27 mouse cellular contexts compared by ENCODE assay signal in the genomic region with DNA sequence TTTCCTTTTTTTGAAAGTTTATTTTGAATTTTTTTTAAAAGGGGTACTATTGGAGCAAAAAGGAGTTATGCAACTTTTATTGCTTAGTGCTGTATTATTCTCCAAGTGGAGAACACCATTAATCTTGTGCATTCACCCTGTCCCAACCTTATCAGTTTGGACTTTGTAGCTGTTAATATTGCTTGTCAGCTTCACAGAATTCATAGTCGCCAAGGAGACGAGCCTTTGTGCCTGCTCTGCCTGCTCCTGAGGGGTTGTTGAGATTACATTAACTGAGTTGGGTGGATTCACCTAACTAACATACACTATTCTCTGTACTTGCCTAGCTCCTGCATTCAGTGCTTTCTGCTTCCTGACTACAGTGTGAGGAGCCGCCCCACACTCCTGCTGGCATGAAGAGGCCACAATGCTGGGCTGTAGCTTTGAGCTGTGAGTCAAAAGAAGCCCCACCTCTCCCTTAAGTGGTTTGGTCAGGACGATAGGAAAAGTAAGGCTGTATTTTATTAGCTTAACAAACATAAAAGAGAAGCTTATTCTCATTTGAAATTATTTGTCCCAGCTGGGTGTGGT. TPM values are rescaled to one million over a fixed set of nuclear protein-coding genes. Genes with fewer than 3 reads are reported as not detected.
A peak's percentile ranks its signal among the peaks of the same experiment; 100 is the strongest.
DNase-seq lines count a peak whose midpoint lies in the region; ATAC-seq and TF ChIP-seq lines count a peak whose summit lies in the region.
"Had no signal": no experiment of that assay in that cellular context is flagged by ENCODE, and none has a peak within 500 bp of the region (broad histone marks: within the 10 kb centered on the region; RNA-seq: fewer than 3 reads in every experiment).

No protein-coding gene starts in this region.

- TF ChIP-seq EP300 in MEL (IDR thresholded peaks at IDR 0.05; ENCODE audit: low read depth in 1 of 2, low read length in 2 of 2), result no peak
- no peak for TF ChIP-seq EP300 in stomach, postnatal 0 days (optimal IDR thresholded peaks at IDR 0.05)

- no peak for TF ChIP-seq POLR2A in MEL (IDR thresholded peaks at IDR 0.05; ENCODE audit: control insufficient read depth in 1 of 2, insufficient read depth in 1 of 2, low read depth in 1 of 2, low read length in 2 of 2, poor library complexity in 1 of 2)
- TF ChIP-seq POLR2A in small intestine, adult 2 months (IDR thresholded peaks at IDR 0.05; ENCODE audit: low read depth, low read length), result no peak

- no peaks in the 10 kb centered on the region for H3K27me3 ChIP-seq in MEL (ENCODE audit: control insufficient read depth in 1 of 2, insufficient read depth in 2 of 2, low read length in 2 of 2)
- H3K27me3 ChIP-seq in intestine, embryonic 14.5 days (replicated peaks; ENCODE audit: control insufficient read depth, insufficient read depth, low read length), result no peaks in the 10 kb centered on the region
- no peaks in the 10 kb centered on the region for H3K27me3 ChIP-seq in small intestine, adult 2 months (ENCODE audit: control insufficient read depth, insufficient read depth, low read length)
- H3K27me3 ChIP-seq in stomach, postnatal 0 days (ENCODE audit: control insufficient read depth, insufficient read depth, low read length), result no peaks in the 10 kb centered on the region
- no peaks in the 10 kb centered on the region for H3K27me3 ChIP-seq in hindbrain, embryonic 11.5 days (ENCODE audit: control insufficient read depth, insufficient read depth, low read length)
- H3K27me3 ChIP-seq: embryonic facial prominence, embryonic 13.5 days; forebrain, embryonic 12.5 days; heart, embryonic 15.5 days; hindbrain, embryonic 15.5 days had no signal

- WGBS in intestine, embryonic 14.5 days, result 34% methylated on average over 4 of the region's 4 CpGs
- 18% methylated on average over 4 of the region's 4 CpGs for WGBS in small intestine, adult 2 months
- 43% methylated on average over 4 of the region's 4 CpGs for WGBS in stomach, postnatal 0 days
- 69% methylated on average over 4 of the region's 4 CpGs for WGBS in hindbrain, embryonic 11.5 days

- no peak for TF ChIP-seq CTCF in MEL (IDR thresholded peaks at IDR 0.05 in 2 of 3, conservative IDR thresholded peaks at IDR 0.05 in 1 of 3; ENCODE audit: control insufficient read depth in 1 of 3, insufficient read depth in 1 of 3, low read depth in 2 of 3, low read length in 3 of 3, poor library complexity in 1 of 3, severe bottlenecking in 1 of 3)
- TF ChIP-seq CTCF in small intestine, adult 2 months (IDR thresholded peaks at IDR 0.05; ENCODE audit: extremely low read depth, insufficient read length, insufficient replicate concordance, low read depth, low read length), result no peak
- TF ChIP-seq CTCF in stomach, postnatal 0 days (IDR thresholded peaks at IDR 0.05; ENCODE audit: low read depth), result no peak

- no peak overlapping the region for H3K9ac ChIP-seq in MEL (ENCODE audit: control insufficient read depth, low read depth, low read length, poor library complexity, severe bottlenecking)
- H3K9ac ChIP-seq in intestine, embryonic 14.5 days (ENCODE audit: low read length), result no peak overlapping the region
- no peak overlapping the region for H3K9ac ChIP-seq in stomach, postnatal 0 days (ENCODE audit: low read length)
- no peak overlapping the region for H3K9ac ChIP-seq in hindbrain, embryonic 11.5 days (ENCODE audit: low read depth, low read length)
- H3K9ac ChIP-seq: embryonic facial prominence, embryonic 13.5 days; forebrain, embryonic 12.5 days; heart, embryonic 15.5 days; hindbrain, embryonic 15.5 days had no signal

- H3K27ac ChIP-seq in MEL (ENCODE audit: control insufficient read depth, low read depth, low read length), result no peak overlapping the region
- no peak overlapping the region for H3K27ac ChIP-seq in intestine, embryonic 14.5 days (ENCODE audit: low read depth)
- peak overlapping the region; percentile 93 for H3K27ac ChIP-seq in small intestine, adult 2 months (ENCODE audit: insufficient read depth, low read depth, low read length)
- no peak overlapping the region for H3K27ac ChIP-seq in stomach, postnatal 0 days (replicated peaks)
- H3K27ac ChIP-seq in hindbrain, embryonic 11.5 days (ENCODE audit: low read depth, low read length), result no peak overlapping the region
- H3K27ac ChIP-seq: embryonic facial prominence, embryonic 13.5 days; forebrain, embryonic 12.5 days; heart, embryonic 15.5 days; hindbrain, embryonic 10.5 days; hindbrain, embryonic 15.5 days had no signal

- H3K9me3 ChIP-seq in MEL (replicated peaks; ENCODE audit: insufficient read depth, low read length), result no peaks in the 10 kb centered on the region
- no peaks in the 10 kb centered on the region for H3K9me3 ChIP-seq in intestine, embryonic 14.5 days (ENCODE audit: control insufficient read depth, low read length)
- no peaks in the 10 kb centered on the region for H3K9me3 ChIP-seq in stomach, postnatal 0 days (ENCODE audit: control insufficient read depth, low read length)
- no peaks in the 10 kb centered on the region for H3K9me3 ChIP-seq in hindbrain, embryonic 11.5 days (ENCODE audit: control insufficient read depth, low read length)
- H3K9me3 ChIP-seq: embryonic facial prominence, embryonic 13.5 days; forebrain, embryonic 12.5 days; heart, embryonic 15.5 days; hindbrain, embryonic 10.5 days; hindbrain, embryonic 15.5 days had no signal

- no peaks in the 10 kb centered on the region for H3K4me1 ChIP-seq in MEL (ENCODE audit: control insufficient read depth in 1 of 2, insufficient read depth in 2 of 2, low read length in 2 of 2)
- no peaks in the 10 kb centered on the region for H3K4me1 ChIP-seq in intestine, embryonic 14.5 days (replicated peaks; ENCODE audit: control insufficient read depth, insufficient read depth, low read length)
- H3K4me1 ChIP-seq in small intestine, adult 2 months (ENCODE audit: control insufficient read depth, insufficient read depth, insufficient read length, low read length), result peaks cover 5% of the 10 kb centered on the region; the same call in 1 of the 2 replicates
- no peaks in the 10 kb centered on the region for H3K4me1 ChIP-seq in stomach, postnatal 0 days (replicated peaks; ENCODE audit: control insufficient read depth, insufficient read depth)
- no peaks in the 10 kb centered on the region for H3K4me1 ChIP-seq in hindbrain, embryonic 11.5 days (replicated peaks; ENCODE audit: control insufficient read depth, insufficient read depth, low read length)
- H3K4me1 ChIP-seq: embryonic facial prominence, embryonic 13.5 days; forebrain, embryonic 12.5 days; heart, embryonic 15.5 days; hindbrain, embryonic 10.5 days; hindbrain, embryonic 15.5 days had no signal

- H3K36me3 ChIP-seq in MEL (ENCODE audit: control insufficient read depth in 1 of 2, insufficient read depth in 2 of 2, low read length in 2 of 2), result no peaks in the 10 kb centered on the region
- no peaks in the 10 kb centered on the region for H3K36me3 ChIP-seq in intestine, embryonic 14.5 days (ENCODE audit: control insufficient read depth, insufficient read depth, low read length)
- no peaks in the 10 kb centered on the region for H3K36me3 ChIP-seq in small intestine, adult 2 months (ENCODE audit: control insufficient read depth, insufficient read depth, low read length)
- H3K36me3 ChIP-seq in stomach, postnatal 0 days (ENCODE audit: control insufficient read depth, insufficient read depth, low read length), result no peaks in the 10 kb centered on the region
- H3K36me3 ChIP-seq in hindbrain, embryonic 11.5 days (ENCODE audit: control insufficient read depth, insufficient read depth, low read length), result no peaks in the 10 kb centered on the region
- H3K36me3 ChIP-seq: embryonic facial prominence, embryonic 13.5 days; forebrain, embryonic 12.5 days; heart, embryonic 15.5 days; hindbrain, embryonic 10.5 days; hindbrain, embryonic 15.5 days had no signal

- peak; percentile 21 for DNase-seq in MEL (ENCODE audit: low read depth, low spot score)
- DNase-seq in intestine, embryonic 14.5 days (ENCODE audit: low spot score), result peak; percentile 64
- peak; percentile 70 for DNase-seq in stomach, postnatal 0 days (ENCODE audit: low spot score)
- DNase-seq in thymus, postnatal 0 days (ENCODE audit: low spot score), result no peak
- no peak for DNase-seq in hindbrain, embryonic 11.5 days (ENCODE audit: low spot score)
- DNase-seq: adrenal gland, postnatal 10 days; cerebellum, adult 11-12 months; cerebellum, adult 9-10 months; cerebellum, postnatal 25 days; gastrocnemius, postnatal 10 days; heart, adult 18-20 months had no signal

- H3K4me3 ChIP-seq in MEL (ENCODE audit: control insufficient read depth in 1 of 2, insufficient read depth in 1 of 2, low read depth in 2 of 2, low read length in 2 of 2), result no peak overlapping the region
- H3K4me3 ChIP-seq in intestine, embryonic 14.5 days (ENCODE audit: low read depth, low read length), result no peak overlapping the region
- no peak overlapping the region for H3K4me3 ChIP-seq in small intestine, adult 2 months (ENCODE audit: low read depth, low read length)
- no peak overlapping the region for H3K4me3 ChIP-seq in stomach, postnatal 0 days (ENCODE audit: low read depth, low read length)
- H3K4me3 ChIP-seq in hindbrain, embryonic 11.5 days (ENCODE audit: low read depth, low read length), result no peak overlapping the region
- H3K4me3 ChIP-seq: embryonic facial prominence, embryonic 13.5 days; forebrain, embryonic 12.5 days; heart, embryonic 15.5 days; hindbrain, embryonic 10.5 days; hindbrain, embryonic 15.5 days had no signal

- no peak overlapping the region for H3K4me2 ChIP-seq in intestine, embryonic 14.5 days (ENCODE audit: low read length)
- no peak overlapping the region for H3K4me2 ChIP-seq in stomach, postnatal 0 days (replicated peaks; ENCODE audit: low read depth)
- H3K4me2 ChIP-seq in hindbrain, embryonic 11.5 days (replicated peaks; ENCODE audit: low read depth, low read length), result no peak overlapping the region
- H3K4me2 ChIP-seq: embryonic facial prominence, embryonic 13.5 days; forebrain, embryonic 12.5 days; heart, embryonic 11.5 days; heart, embryonic 15.5 days; hindbrain, embryonic 15.5 days had no signal

- ATAC-seq in intestine, embryonic 14.5 days (replicated peaks; ENCODE audit: low FRiP score, low TSS enrichment, low read depth), result peak; percentile 93
- peak; percentile 97 for ATAC-seq in stomach, postnatal 0 days (ENCODE audit: low FRiP score, low TSS enrichment)
- ATAC-seq in hindbrain, embryonic 11.5 days (ENCODE audit: low FRiP score), result no peak
- ATAC-seq in megakaryocyte progenitor cell, adult 5-6 weeks (replicated peaks; ENCODE audit: poor library complexity), result no peak
- ATAC-seq: forebrain, embryonic 16.5 days; Patski had no signal

- no peak for TF ChIP-seq RAD21 in MEL (IDR thresholded peaks at IDR 0.05; ENCODE audit: low read depth, low read length)

- no peaks in the 10 kb centered on the region for H3K79me2 ChIP-seq in MEL (ENCODE audit: control insufficient read depth, insufficient read depth, low read length, poor library complexity)

RNA-seq across cellular contexts. Expression of a gene that starts 24.8 kb away (rescaled TPM):
- total RNA-seq in MEL (2012; rRNA removed), result 21.8 and 26.4 TPM in 2 replicates
- polyA plus RNA-seq in MEL (2012; ENCODE audit: insufficient read depth in 1 of 2, insufficient read length in 2 of 2, low read depth in 1 of 2, low replicate concordance in 2 of 2, missing spikeins in 1 of 2), result 10 to 100 TPM; 35.6 to 66.3 TPM
- 23.3 and 23.8 TPM in 2 replicates for polyA plus RNA-seq in intestine, embryonic 14.5 days (2014; fragmentation: Nextera tagmentation; extraction: Ambion mirVana)
- 1.3 and 2.9 TPM in 2 replicates for polyA plus RNA-seq in small intestine, adult 2 months (2012; rRNA removed)
- polyA plus RNA-seq in stomach, postnatal 0 days (2015; fragmentation: Nextera tagmentation; extraction: Ambion mirVana), result 8.8 and 9.1 TPM in 2 replicates
- 22.5 and 28.7 TPM in 2 replicates for polyA plus RNA-seq in thymus, postnatal 0 days (2015; fragmentation: Nextera tagmentation; extraction: Ambion mirVana)
- polyA plus RNA-seq in hindbrain, embryonic 11.5 days (2014; fragmentation: Nextera tagmentation; extraction: Ambion mirVana), result 25.8 and 30.1 TPM in 2 replicates
- 62.0 and 68.8 TPM in 2 replicates for total RNA-seq in megakaryocyte progenitor cell, adult 5-6 weeks (2015)
- total RNA-seq in megakaryocyte progenitor cell, adult 5-6 weeks (2017), result 33.6 and 44.6 TPM in 2 replicates

RNA-seq across cellular contexts. Expression of a gene that starts 50.7 kb away (rescaled TPM):
- not detected in 2 replicates for total RNA-seq in MEL (2012; rRNA removed)
- under 1 TPM in 1 of 2 experiments, not detected in 1; 0.06 TPM for polyA plus RNA-seq in MEL (2012; ENCODE audit: insufficient read depth in 1 of 2, insufficient read length in 2 of 2, low read depth in 1 of 2, low replicate concordance in 2 of 2, missing spikeins in 1 of 2)
- polyA plus RNA-seq in intestine, embryonic 14.5 days (2014; fragmentation: Nextera tagmentation; extraction: Ambion mirVana), result not detected in 2 replicates
- polyA plus RNA-seq in small intestine, adult 2 months (2012; rRNA removed), result not detected in 2 replicates
- not detected in 2 replicates for polyA plus RNA-seq in stomach, postnatal 0 days (2015; fragmentation: Nextera tagmentation; extraction: Ambion mirVana)
- polyA plus RNA-seq in thymus, postnatal 0 days (2015; fragmentation: Nextera tagmentation; extraction: Ambion mirVana), result 0.23 TPM in 1 of 2 replicates, not detected in the other
- polyA plus RNA-seq in hindbrain, embryonic 11.5 days (2014; fragmentation: Nextera tagmentation; extraction: Ambion mirVana), result not detected in 2 replicates
- not detected in 2 replicates for total RNA-seq in megakaryocyte progenitor cell, adult 5-6 weeks (2015)
- total RNA-seq in megakaryocyte progenitor cell, adult 5-6 weeks (2017), result not detected in 2 replicates
- total RNA-seq: adrenal gland, postnatal 10 days; adrenal gland, postnatal 4 days; gastrocnemius, postnatal 10 days; gastrocnemius, postnatal 4 days; heart, adult 18-20 months; heart, postnatal 25 days had no signal
- polyA plus RNA-seq: brain, embryonic 14.5 days; cortical plate, adult 2 months; embryonic facial prominence, embryonic 13.5 days; forebrain, embryonic 12.5 days; forebrain, embryonic 16.5 days; frontal cortex, adult 2 months; heart, embryonic 11.5 days; heart, embryonic 15.5 days; hindbrain, embryonic 10.5 days; hindbrain, embryonic 15.5 days; Patski had no signal

Comparison
In these comparisons a context has a peak if more than half of its experiments do, and no peak if none do; other contexts are left out.
1. DNase-seq: peak in MEL (single experiment), intestine, embryonic 14.5 days (single experiment) and stomach, postnatal 0 days (single experiment); none in thymus, postnatal 0 days (single experiment) and hindbrain, embryonic 11.5 days (single experiment).
2. ATAC-seq: peak in intestine, embryonic 14.5 days (single experiment) and stomach, postnatal 0 days (single experiment); none in hindbrain, embryonic 11.5 days (single experiment) and megakaryocyte progenitor cell, adult 5-6 weeks (single experiment).